Mouse (Mus musculus): Measurements from ENCODE around the gene Cop1. TPM values are rescaled to one million over a fixed set of nuclear protein-coding genes. Genes with fewer than 3 reads are reported as not detected.

Gene Cop1
- 100 to 1,000 TPM; 145 TPM for total RNA-seq (2021)

- DNase-seq (ENCODE audit: extremely low spot score in 1 of 2, low spot score in 1 of 2): peak; percentile 86 to 91
These were observed at the start of gene Cop1 for GRCm38 (mm10) chr1:159231781-159232571. Gene Cop1, plus strand, starts transcription at chr1:159232320.

DNA sequence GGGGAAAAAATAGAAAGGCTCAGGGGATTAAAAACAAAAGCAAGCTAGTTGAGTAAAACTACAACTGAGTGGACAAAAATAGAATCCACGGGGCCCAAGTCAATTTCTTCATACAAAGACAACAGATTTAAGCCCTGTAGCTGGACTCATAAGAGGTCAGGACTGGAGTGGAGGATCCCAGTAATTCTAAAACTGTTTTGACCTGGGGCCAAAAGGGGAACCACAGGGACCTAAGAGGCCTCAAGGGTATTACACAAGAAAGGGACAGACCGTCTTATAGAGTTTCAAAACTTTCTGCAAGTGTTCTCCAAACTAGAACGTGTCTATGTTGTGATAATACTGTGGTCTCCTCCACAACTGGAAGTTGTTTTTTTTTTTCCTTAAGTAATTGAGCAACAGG is 45.4 kb upstream of the Cop1 start:
- no peak for DNase-seq (ENCODE audit: extremely low spot score in 1 of 2, low spot score in 1 of 2)

DNA sequence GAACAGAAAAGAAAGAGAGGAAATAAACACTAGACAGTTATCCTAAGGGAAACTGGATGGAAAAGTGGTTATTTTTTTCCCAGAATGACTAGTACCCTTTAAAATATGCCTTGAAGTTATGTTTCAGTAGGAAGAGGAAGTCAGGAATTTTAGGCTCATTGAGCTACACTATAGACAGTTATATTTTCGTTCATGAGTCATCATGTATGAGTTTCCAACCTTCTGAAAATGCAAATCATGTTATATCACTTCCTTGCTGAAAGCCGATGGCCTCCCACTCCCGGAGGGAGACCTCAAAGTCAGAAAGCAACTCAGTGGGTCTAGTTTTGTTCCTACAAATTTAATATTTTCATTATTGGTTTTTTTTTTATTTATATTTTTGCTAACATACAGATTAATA is 33.5 kb upstream of the Cop1 start:
- no peak for DNase-seq (ENCODE audit: extremely low spot score in 1 of 2, low spot score in 1 of 2)

DNA sequence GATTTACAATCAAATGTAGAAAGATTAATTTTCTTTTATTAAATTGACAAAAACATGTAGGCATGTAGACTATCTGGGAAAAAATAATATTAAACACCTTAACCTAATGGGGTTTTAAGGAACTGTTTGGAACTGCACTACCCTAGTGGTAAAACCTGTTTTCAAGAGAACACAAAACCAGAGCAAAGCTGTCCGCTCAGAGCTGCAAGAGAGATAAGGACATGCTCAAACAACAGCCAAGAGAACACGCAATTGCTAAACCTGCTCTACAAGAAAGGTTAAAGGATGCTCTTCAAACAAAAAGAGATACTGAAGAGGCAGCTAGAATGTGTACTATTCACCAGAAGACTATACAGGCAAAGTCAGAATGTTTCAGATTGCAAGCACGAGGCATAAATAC is 32.5 kb upstream of the Cop1 start:
- no peak for DNase-seq (ENCODE audit: extremely low spot score in 1 of 2, low spot score in 1 of 2)

GRCm38 (mm10) chr1:159201220-159201619 is 30.9 kb upstream of the Cop1 start:
- no peak for DNase-seq (ENCODE audit: extremely low spot score in 1 of 2, low spot score in 1 of 2)

DNA sequence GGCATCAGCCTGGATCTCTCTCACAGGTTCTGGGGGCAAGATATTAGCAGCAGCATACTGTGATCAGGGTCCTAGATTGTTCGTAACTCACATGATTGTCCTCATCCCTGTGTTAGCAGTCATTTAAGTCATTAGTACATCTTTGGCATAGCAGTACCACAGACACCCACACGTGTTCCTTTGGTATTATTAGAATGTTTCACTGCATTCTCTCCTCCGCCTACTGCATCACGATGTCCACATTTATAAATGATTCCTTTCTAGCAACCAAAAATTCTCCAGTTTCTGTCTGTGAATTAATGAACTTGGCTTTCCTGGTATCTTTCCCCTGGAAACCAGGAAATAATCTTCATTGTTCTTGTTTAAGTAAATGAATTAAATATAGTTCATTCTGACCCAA is 20.4 kb upstream of the Cop1 start:
- no peak for DNase-seq (ENCODE audit: extremely low spot score in 1 of 2, low spot score in 1 of 2)

- DNase-seq (ENCODE audit: extremely low spot score in 1 of 2, low spot score in 1 of 2): no peak
These were observed 14.7 kb upstream of the Cop1 start for GRCm38 (mm10) chr1:159217437-159217836.

- DNase-seq (ENCODE audit: extremely low spot score in 1 of 2, low spot score in 1 of 2): no peak
These were observed 10.1 kb upstream of the Cop1 start for GRCm38 (mm10) chr1:159222046-159222445.

- no peak for DNase-seq (ENCODE audit: extremely low spot score in 1 of 2, low spot score in 1 of 2)
These were observed 6.9 kb upstream of the Cop1 start for GRCm38 (mm10) chr1:159225064-159225824.

DNA sequence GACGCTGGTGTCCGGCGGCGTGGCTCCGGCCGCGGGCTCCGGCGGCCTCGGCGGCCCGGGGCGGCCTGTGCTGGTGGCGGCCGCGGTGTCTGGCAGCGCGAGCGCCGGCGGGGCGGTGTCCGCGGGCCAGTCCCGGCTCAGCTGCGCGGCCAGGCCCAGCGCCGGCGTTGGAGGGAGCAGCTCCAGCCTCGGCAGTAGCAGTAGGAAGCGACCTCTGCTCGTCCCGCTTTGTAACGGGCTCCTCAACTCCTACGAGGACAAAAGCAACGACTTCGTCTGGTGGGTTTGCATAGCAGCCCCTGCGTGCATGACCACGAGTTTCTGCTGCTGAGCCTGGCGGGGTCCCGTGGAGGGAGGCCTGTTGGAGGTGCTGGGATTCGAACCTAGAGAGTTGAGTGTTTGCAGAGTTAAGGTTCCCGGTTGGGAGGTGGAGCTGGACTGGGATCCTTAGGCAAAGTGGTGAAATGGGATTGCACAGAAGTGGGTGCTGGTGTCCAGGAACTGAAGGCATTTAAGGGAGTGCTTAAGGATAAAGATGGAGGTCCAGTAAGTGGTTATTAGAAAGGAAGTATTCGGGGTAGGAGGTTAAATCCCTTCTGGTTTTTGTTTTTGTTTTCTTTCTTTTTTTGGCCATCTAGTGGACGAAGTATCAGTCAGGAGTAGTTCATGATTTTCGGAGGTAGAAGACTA is 597 bp downstream of the Cop1 start:
- DNase-seq (ENCODE audit: extremely low spot score in 1 of 2, low spot score in 1 of 2): peak in 1 of 2 experiments; percentile 9

- no peak for DNase-seq (ENCODE audit: extremely low spot score in 1 of 2, low spot score in 1 of 2)
These were observed 1.3 kb downstream of the Cop1 start for GRCm38 (mm10) chr1:159233426-159233825.

DNA sequence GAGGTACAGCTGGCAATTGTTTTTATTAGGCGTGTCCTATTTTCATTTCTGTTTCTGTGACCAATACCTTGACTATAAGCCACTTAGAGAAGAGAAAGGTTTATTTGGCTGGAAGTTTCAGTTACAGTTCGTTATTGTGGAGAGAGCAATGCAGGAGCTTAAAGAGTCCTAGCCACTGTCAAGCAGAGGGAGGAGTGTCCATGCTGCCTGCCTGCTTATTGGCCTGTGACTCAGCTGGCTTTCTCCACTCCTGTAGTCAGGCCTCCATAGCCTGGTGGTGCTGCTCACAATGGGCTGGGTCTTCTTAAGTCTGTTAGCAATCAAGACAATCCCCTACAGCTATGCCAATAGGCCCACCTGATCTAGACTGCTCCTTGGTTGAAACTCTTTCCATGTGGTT is 2.4 kb downstream of the Cop1 start:
- DNase-seq (ENCODE audit: extremely low spot score in 1 of 2, low spot score in 1 of 2): no peak

GRCm38 (mm10) chr1:159235674-159236073 is 3.6 kb downstream of the Cop1 start:
- DNase-seq (ENCODE audit: extremely low spot score in 1 of 2, low spot score in 1 of 2): no peak

DNA sequence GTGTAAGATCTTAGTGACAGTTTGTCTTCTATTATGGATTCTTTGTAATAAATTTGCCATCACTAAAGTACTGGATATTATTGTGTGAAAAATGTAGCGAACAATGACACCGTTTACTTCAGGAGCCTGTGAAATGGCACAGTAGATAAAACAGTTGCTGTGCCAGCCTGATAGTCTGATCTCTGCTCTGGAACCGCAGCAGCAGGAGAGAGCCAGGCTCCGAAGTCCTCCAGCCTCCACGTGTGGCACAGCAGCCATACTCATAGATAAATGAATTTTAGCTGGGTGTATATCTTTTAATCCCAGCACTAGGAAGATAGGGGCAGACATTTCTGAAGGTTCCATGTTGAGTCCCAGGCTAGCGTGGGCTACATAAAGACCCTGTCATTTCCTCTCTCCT is 6.0 kb downstream of the Cop1 start:
- no peak for DNase-seq (ENCODE audit: extremely low spot score in 1 of 2, low spot score in 1 of 2)

GRCm38 (mm10) chr1:159250320-159250719 is 18.2 kb downstream of the Cop1 start:
- no peak for DNase-seq (ENCODE audit: extremely low spot score in 1 of 2, low spot score in 1 of 2)

DNA sequence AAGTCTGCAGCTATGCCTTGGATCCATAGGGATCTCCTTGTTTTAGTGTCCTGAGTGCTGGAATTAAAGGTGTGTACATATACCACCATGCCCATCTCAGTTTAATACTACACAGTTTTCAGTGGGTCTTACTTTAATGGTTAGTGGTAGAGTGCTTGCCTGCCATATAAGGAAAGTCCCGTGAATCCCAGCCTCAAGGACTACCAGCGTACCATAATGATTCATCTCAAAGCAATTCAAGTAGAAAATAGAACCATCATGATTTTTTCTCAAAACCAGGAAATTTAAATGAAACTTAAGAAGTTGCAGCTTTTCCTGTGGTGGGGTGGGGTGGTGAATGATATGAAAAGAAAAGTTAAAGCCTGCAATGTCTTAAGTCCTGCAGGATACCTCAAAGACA is 21.0 kb downstream of the Cop1 start:
- no peak for DNase-seq (ENCODE audit: extremely low spot score in 1 of 2, low spot score in 1 of 2)

DNA sequence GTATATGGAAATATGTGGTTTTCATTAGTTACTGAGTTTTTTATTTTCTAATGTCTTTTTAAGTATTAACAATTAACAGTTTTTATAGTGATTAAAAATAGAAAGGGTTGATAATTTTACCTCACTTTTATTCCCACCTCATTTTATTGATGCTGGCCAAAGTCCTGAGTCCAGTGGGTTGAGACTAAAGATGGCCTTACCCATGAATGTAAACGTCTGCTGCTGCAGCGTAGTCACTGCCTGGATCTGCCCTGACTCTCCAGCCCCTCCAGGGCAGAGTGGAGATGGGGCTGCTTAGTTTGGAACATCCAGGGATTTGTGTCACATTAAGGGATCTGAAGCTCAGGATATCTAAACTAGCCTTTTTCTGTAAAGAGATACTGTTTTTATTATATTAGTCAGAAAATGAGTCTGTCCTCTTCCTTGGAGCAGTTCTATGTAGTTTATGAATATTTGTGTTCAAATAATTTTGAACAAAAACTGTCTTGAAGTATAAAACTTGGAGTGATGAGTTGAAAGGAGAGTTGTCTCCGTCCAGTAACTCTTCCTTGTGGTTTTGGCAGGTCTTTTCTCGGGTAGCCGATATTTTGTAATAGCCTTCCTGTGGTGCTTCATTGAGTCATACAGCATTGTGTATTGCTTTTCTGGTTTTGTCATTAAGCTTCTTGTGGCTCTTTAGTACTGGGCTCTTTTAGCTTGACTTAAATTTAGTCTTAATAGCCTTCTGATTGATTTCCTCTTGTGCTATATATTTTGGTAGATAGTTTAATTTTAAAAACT is 23.0 kb downstream of the Cop1 start:
- DNase-seq (ENCODE audit: extremely low spot score in 1 of 2, low spot score in 1 of 2): no peak

DNA sequence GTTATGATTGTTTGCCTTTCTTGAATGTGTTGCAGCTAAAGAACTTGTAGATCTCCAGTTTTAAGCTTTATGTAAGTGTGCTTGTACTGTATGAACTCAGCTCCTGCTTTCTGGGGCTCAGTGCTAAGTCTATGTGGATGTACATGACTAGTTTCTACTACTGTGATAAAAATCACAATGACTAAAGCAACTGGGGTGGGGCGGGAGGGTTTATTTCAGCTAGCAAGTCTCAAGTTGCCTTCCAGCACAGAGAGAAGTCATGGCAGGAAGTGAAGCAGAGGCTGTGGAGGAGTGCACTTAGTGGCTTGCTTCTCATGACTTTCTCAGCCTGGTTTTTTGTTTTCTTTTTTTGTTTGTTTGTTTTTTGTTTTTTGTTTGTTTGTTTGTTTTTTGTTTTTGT is 24.4 kb downstream of the Cop1 start:
- DNase-seq (ENCODE audit: extremely low spot score in 1 of 2, low spot score in 1 of 2): no peak

DNA sequence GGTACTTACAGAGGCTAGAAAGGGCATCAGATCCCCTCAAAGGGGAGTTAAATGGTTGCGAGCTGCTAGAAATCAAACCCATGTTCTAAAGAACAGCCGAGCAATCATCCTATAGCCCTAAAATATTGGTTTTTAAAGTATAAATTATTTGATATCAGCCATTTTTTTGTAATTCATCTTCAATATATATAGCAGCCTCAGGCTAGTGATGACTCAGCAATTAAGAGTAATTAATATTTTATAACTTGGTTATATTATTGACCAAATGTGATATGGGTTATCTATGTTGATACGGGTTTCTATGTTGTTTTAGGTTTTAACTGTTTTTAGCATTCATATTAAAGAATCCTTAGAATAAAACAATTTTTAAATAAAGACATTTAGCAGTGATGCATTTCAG is 31.7 kb downstream of the Cop1 start:
- no peak for DNase-seq (ENCODE audit: extremely low spot score in 1 of 2, low spot score in 1 of 2)

- DNase-seq (ENCODE audit: extremely low spot score in 1 of 2, low spot score in 1 of 2): no peak
These were observed 48.0 kb downstream of the Cop1 start for GRCm38 (mm10) chr1:159280072-159280471.

- no peak for DNase-seq (ENCODE audit: extremely low spot score in 1 of 2, low spot score in 1 of 2)
These were observed 49.7 kb downstream of the Cop1 start for GRCm38 (mm10) chr1:159281861-159282260.

All from layer of hippocampus, postnatal 25 days (tissue).